Mouse (Mus musculus) kidney, postnatal 14 days (tissue): ENCODE data around the gene Tulp1.
"Not testable (repeated sequence)": the region's sequence is repeated elsewhere in the genome, so short reads cannot be mapped to it uniquely, and the experiment has no call there.

Experiments used
- DNase-seq: peaks from one replicate; pipeline ENCODE4 v3.0.0; 2022; ENCODE audit warnings: mixed read lengths

The Tulp1 gene

GRCm38 (mm10) chr17:28363507-28363906 lies 1.5 kb downstream of the Tulp1 start:
- no peak for DNase-seq

- DNase-seq = no peak
Observed at GRCm38 (mm10) chr17:28362653-28363292, 2.2 kb downstream of the Tulp1 start.

GRCm38 (mm10) chr17:28361921-28362652 lies 2.9 kb downstream of the Tulp1 start:
- DNase-seq = no peak

GRCm38 (mm10) chr17:28360531-28361277 lies 4.3 kb downstream of the Tulp1 start:
- DNase-seq = no peak

GRCm38 (mm10) chr17:28358576-28359261 lies 6.3 kb downstream of the Tulp1 start:
- not testable (repeated sequence) for DNase-seq

GRCm38 (mm10) chr17:28355871-28356270 lies 9.2 kb downstream of the Tulp1 start:
- DNase-seq = no peak

GRCm38 (mm10) chr17:28352018-28352417 lies 13.0 kb downstream of the Tulp1 start:
- DNase-seq = no peak

- no peak for DNase-seq
Observed at GRCm38 (mm10) chr17:28351353-28351890, 13.6 kb downstream of the Tulp1 start.

- DNase-seq = peak; percentile 92
Observed at GRCm38 (mm10) chr17:28350466-28351352, 14.3 kb downstream of the Tulp1 start, which contains the start of gene Tead3. TSS of gene Tead3 (minus strand) at chr17:28350817.

- DNase-seq = peak; percentile 86
Observed at GRCm38 (mm10) chr17:28349901-28350465, 15.0 kb downstream of the Tulp1 start.

GRCm38 (mm10) chr17:28349264-28349880 lies 15.7 kb downstream of the Tulp1 start:
- DNase-seq = no peak

- peak; percentile 48 for DNase-seq
Observed at GRCm38 (mm10) chr17:28348211-28348610, 16.8 kb downstream of the Tulp1 start.

GRCm38 (mm10) chr17:28347327-28347726 lies 17.7 kb downstream of the Tulp1 start:
- no peak for DNase-seq

- peak; percentile 55 for DNase-seq
Observed at GRCm38 (mm10) chr17:28345882-28346281, 19.1 kb downstream of the Tulp1 start.

- no peak for DNase-seq
Observed at GRCm38 (mm10) chr17:28345271-28345721, 19.7 kb downstream of the Tulp1 start.

GRCm38 (mm10) chr17:28344670-28345069 lies 20.4 kb downstream of the Tulp1 start:
- no peak for DNase-seq

GRCm38 (mm10) chr17:28344050-28344607 lies 20.9 kb downstream of the Tulp1 start:
- peak; percentile 66 for DNase-seq

GRCm38 (mm10) chr17:28341091-28341490 lies 23.9 kb downstream of the Tulp1 start:
- peak; percentile 97 for DNase-seq

- DNase-seq = no peak
Observed at GRCm38 (mm10) chr17:28340578-28340977, 24.4 kb downstream of the Tulp1 start.

GRCm38 (mm10) chr17:28337547-28337946 lies 27.5 kb downstream of the Tulp1 start:
- no peak for DNase-seq
